Mouse (Mus musculus) neural tube, embryonic 12.5 days (tissue): ENCODE results near the gene Tmem59l. TPM values are rescaled to one million over a fixed set of nuclear protein-coding genes. Genes with fewer than 3 reads are reported as not detected.

Experiments
- ATAC-seq: fragments of 200-750 bp; cut with Nextera tagmentation; 2 replicates; pipeline ENCODE4 v1.8.0; 2017; ENCODE audit warnings: low read depth, mild to moderate bottlenecking, moderate TSS enrichment, moderate library complexity; ENCODE audit not compliant: low FRiP score
- H3K27ac ChIP-seq: fragments of 300-500 bp; sonication (generic); 2 replicates; pipeline ENCODE4 v1.5.1; 2016
- H3K27me3 ChIP-seq: fragments of 300-500 bp; sonication (generic); replicated peaks from 2 replicates; pipeline ENCODE4 v1.6.1; 2016; ENCODE audit warnings: mild to moderate bottlenecking
- H3K36me3 ChIP-seq: fragments of 300-500 bp; sonication (generic); 2 replicates; pipeline ENCODE4 v1.6.1; 2016; ENCODE audit warnings: mild to moderate bottlenecking
- H3K4me1 ChIP-seq: fragments of 300-500 bp; sonication (generic); 2 replicates; pipeline ENCODE4 v1.6.1; 2016
- H3K4me2 ChIP-seq: fragments of 300-500 bp; sonication (generic); replicated peaks from 2 replicates; pipeline ENCODE4 v1.6.1; 2016; ENCODE audit warnings: mild to moderate bottlenecking
- H3K4me3 ChIP-seq: fragments of 300-500 bp; sonication (generic); 2 replicates; pipeline ENCODE4 v1.5.1; 2016
- H3K9ac ChIP-seq: fragments of 300-500 bp; sonication (generic); 2 replicates; pipeline ENCODE4 v1.6.1; 2016; ENCODE audit warnings: mild to moderate bottlenecking
- H3K9me3 ChIP-seq: fragments of 300-500 bp; sonication (generic); 2 replicates; pipeline ENCODE4 v1.6.1; 2016; ENCODE audit warnings: mild to moderate bottlenecking
- WGBS: fragments of 180-500 bp; shearing (Covaris S2); methylation state at CpG from one replicate; pipeline ENCODE4 v1.1.7; 2016; 5-methylcytosine and 5-hydroxymethylcytosine counted together
- polyA plus RNA-seq: library from polyadenylated mRNA; unstranded; fragments of >200 nt; fragmentation: Nextera tagmentation; extraction: Ambion mirVana; gene quantifications from 2 replicates; pipeline ENCODE4 v1.2.1, GENCODE M21; 2016

Gene Tmem59l
- polyA plus RNA-seq, 1 experiment from 2014 or later = 37.9 TPM

- no peak overlapping the region for H3K27ac ChIP-seq
- WGBS = 74% methylated on average over 1 of the region's 1 CpGs
- no peak overlapping the region for H3K4me2 ChIP-seq
- no peak for ATAC-seq
- H3K36me3 ChIP-seq = peaks cover 3% of the 10 kb centered on the region; the same call in 1 of the 2 replicates
- H3K4me1 ChIP-seq = no peaks in the 10 kb centered on the region
- no peak overlapping the region for H3K4me3 ChIP-seq
- no peaks in the 10 kb centered on the region for H3K9me3 ChIP-seq
- no peak overlapping the region for H3K9ac ChIP-seq
- H3K27me3 ChIP-seq = no peaks in the 10 kb centered on the region
Measured at GRCm38 (mm10) chr8:70445988-70446387, 41.2 kb downstream of the Tmem59l start.

- no peak for ATAC-seq
- WGBS = 86% methylated on average over 4 of the region's 4 CpGs
- no peak overlapping the region for H3K27ac ChIP-seq
- no peak overlapping the region for H3K4me3 ChIP-seq
- H3K9ac ChIP-seq = no peak overlapping the region
- H3K4me1 ChIP-seq = peaks cover 10% of the 10 kb centered on the region
- H3K9me3 ChIP-seq = no peaks in the 10 kb centered on the region
- no peaks in the 10 kb centered on the region for H3K36me3 ChIP-seq
- H3K27me3 ChIP-seq = no peaks in the 10 kb centered on the region
- no peak overlapping the region for H3K4me2 ChIP-seq
Measured at GRCm38 (mm10) chr8:70443326-70443725, 43.8 kb downstream of the Tmem59l start.

- Histone ChIP-seq H3K4me3 (no peak overlapping the region), H3K27ac (no peak overlapping the region), H3K4me2 (no peak overlapping the region), H3K36me3 (no peaks in the 10 kb centered on the region), H3K9me3 (no peaks in the 10 kb centered on the region), H3K27me3 (no peaks in the 10 kb centered on the region), H3K4me1 (peaks cover 15% of the 10 kb centered on the region), H3K9ac (no peak overlapping the region)
- no peak for ATAC-seq
- WGBS = 69% methylated on average over 3 of the region's 3 CpGs
Measured at GRCm38 (mm10) chr8:70441565-70441964, 45.6 kb downstream of the Tmem59l start.

GRCm38 (mm10) chr8:70440246-70440645 lies 46.9 kb downstream of the Tmem59l start:
- Histone ChIP-seq H3K9ac (peak overlapping the region; percentile 71), H3K27me3 (no peaks in the 10 kb centered on the region), H3K9me3 (no peaks in the 10 kb centered on the region), H3K4me2 (peak overlapping the region; percentile 84), H3K36me3 (no peaks in the 10 kb centered on the region), H3K4me1 (peaks cover 15% of the 10 kb centered on the region), H3K4me3 (0 out of 2 replicates have a peak overlapping the region, but pooled peaks have one; percentile 67), H3K27ac (no peak overlapping the region)
- peak; percentile 19; the same call in 1 of the 2 replicates for ATAC-seq
- 45% methylated on average over 3 of the region's 3 CpGs for WGBS

- Histone ChIP-seq H3K4me2 (peak overlapping the region; percentile 84), H3K4me1 (peaks cover 15% of the 10 kb centered on the region), H3K27ac (0 out of 2 replicates have a peak overlapping the region, but pooled peaks have one; percentile 38), H3K36me3 (no peaks in the 10 kb centered on the region), H3K27me3 (no peaks in the 10 kb centered on the region), H3K4me3 (peak overlapping the region; percentile 67), H3K9me3 (no peaks in the 10 kb centered on the region), H3K9ac (peak overlapping the region; percentile 71)
- WGBS = 10% methylated on average over 7 of the region's 7 CpGs
- no peak for ATAC-seq
Measured at GRCm38 (mm10) chr8:70439848-70440179, 47.3 kb downstream of the Tmem59l start.

- H3K9ac ChIP-seq = peak within 1 kb of the TSS; percentile 71
- no peaks in the 10 kb centered on the region for H3K27me3 ChIP-seq
- H3K27ac ChIP-seq = peak within 1 kb of the TSS; percentile 38; the same call in 1 of the 2 replicates
- ATAC-seq = peak; percentile 97
- H3K4me3 ChIP-seq = peak within 1 kb of the TSS; percentile 67
- whole genome bisulfite sequencing = under 1% methylated on average over 70 of the region's 70 CpGs
- no peaks in the 10 kb centered on the region for H3K9me3 ChIP-seq
- no peaks in the 10 kb centered on the region for H3K36me3 ChIP-seq
- H3K4me1 ChIP-seq = peaks cover 15% of the 10 kb centered on the region
- H3K4me2 ChIP-seq = peak within 1 kb of the TSS; percentile 84
Measured at GRCm38 (mm10) chr8:70439055-70439847, 47.9 kb downstream of the Tmem59l start, which contains the start of gene Crtc1. Crtc1 (minus strand) TSS chr8:70439579.

- peak overlapping the region; percentile 84 for H3K4me2 ChIP-seq
- WGBS = 93% methylated on average over 2 of the region's 2 CpGs
- H3K9ac ChIP-seq = no peak overlapping the region
Measured at GRCm38 (mm10) chr8:70438423-70438822, 48.7 kb downstream of the Tmem59l start.

GRCm38 (mm10) chr8:70435156-70435555 lies 52.0 kb downstream of the Tmem59l start:
- WGBS = 94% methylated on average over 5 of the region's 5 CpGs
- H3K9me3 ChIP-seq = no peaks in the 10 kb centered on the region
- no peaks in the 10 kb centered on the region for H3K27me3 ChIP-seq
- no peak overlapping the region for H3K4me3 ChIP-seq
- no peak for ATAC-seq
- H3K9ac ChIP-seq = no peak overlapping the region
- no peak overlapping the region for H3K27ac ChIP-seq
- peaks cover 15% of the 10 kb centered on the region for H3K4me1 ChIP-seq
- no peak overlapping the region for H3K4me2 ChIP-seq
- no peaks in the 10 kb centered on the region for H3K36me3 ChIP-seq

More at GRCm38 (mm10) chr8:70438423-70438822, 48.7 kb downstream of the Tmem59l start:
- no peak for ATAC-seq
- H3K4me1 ChIP-seq = peaks cover 15% of the 10 kb centered on the region
- peak overlapping the region; percentile 67 for H3K4me3 ChIP-seq
- no peaks in the 10 kb centered on the region for H3K36me3 ChIP-seq
- H3K27ac ChIP-seq = no peak overlapping the region
- no peaks in the 10 kb centered on the region for H3K9me3 ChIP-seq
- no peaks in the 10 kb centered on the region for H3K27me3 ChIP-seq

Other genes starting within 250 kb of the Tmem59l start
- 94.3 and 99.6 TPM in 2 replicates for gene Homer3, start 204.5 kb downstream of the Tmem59l start, polyA plus RNA-seq
- 50.4 and 50.8 TPM in 2 replicates for gene Ddx49, start 184.9 kb downstream of the Tmem59l start, polyA plus RNA-seq
- gene Cope, start 184.8 kb downstream of the Tmem59l start, polyA plus RNA-seq = 266 and 267 TPM in 2 replicates
- 13.7 and 16.4 TPM in 2 replicates for gene Cers1, start 171.6 kb downstream of the Tmem59l start, polyA plus RNA-seq
- gene Gdf1, start 157.5 kb downstream of the Tmem59l start, polyA plus RNA-seq = 2.3 and 3.9 TPM in 2 replicates
- 29.4 and 31.3 TPM in 2 replicates for gene Upf1, start 134.1 kb downstream of the Tmem59l start, polyA plus RNA-seq
- 0.42 and 0.68 TPM in 2 replicates for gene Comp, start 113.8 kb downstream of the Tmem59l start, polyA plus RNA-seq
- gene Crtc1, start 47.8 kb downstream of the Tmem59l start, polyA plus RNA-seq = 22.3 and 24.6 TPM in 2 replicates
- 20.4 and 22.5 TPM in 2 replicates for gene Klhl26, start 10.4 kb downstream of the Tmem59l start, polyA plus RNA-seq
- gene Crlf1, start 5.8 kb upstream of the Tmem59l start, polyA plus RNA-seq = 1.9 and 4.5 TPM in 2 replicates
- 123 and 135 TPM in 2 replicates for gene Rex1bd, start 19.4 kb upstream of the Tmem59l start, polyA plus RNA-seq
- 766 and 781 TPM in 2 replicates for gene Uba52, start 23.4 kb upstream of the Tmem59l start, polyA plus RNA-seq
- 349 and 353 TPM in 2 replicates for gene Fkbp8, start 40.4 kb upstream of the Tmem59l start, polyA plus RNA-seq
- gene Kxd1, start 40.6 kb upstream of the Tmem59l start, polyA plus RNA-seq = 45.5 and 50.3 TPM in 2 replicates
- 17.8 and 19.5 TPM in 2 replicates for gene Ell, start 52.1 kb upstream of the Tmem59l start, polyA plus RNA-seq
- 116 TPM in 2 replicates for gene Isyna1, start 107.0 kb upstream of the Tmem59l start, polyA plus RNA-seq
- gene Ssbp4, start 121.5 kb upstream of the Tmem59l start, polyA plus RNA-seq = 139 and 144 TPM in 2 replicates
- gene Lrrc25, start 128.8 kb upstream of the Tmem59l start, polyA plus RNA-seq = 0.68 and 1.3 TPM in 2 replicates
- gene Gdf15, start 145.1 kb upstream of the Tmem59l start, polyA plus RNA-seq = 0.14 TPM in 1 of 2 replicates, not detected in the other
- 181 and 188 TPM in 2 replicates for gene Pgpep1, start 173.0 kb upstream of the Tmem59l start, polyA plus RNA-seq
- 264 and 277 TPM in 2 replicates for gene Lsm4, start 185.9 kb upstream of the Tmem59l start, polyA plus RNA-seq
- gene Jund, start 211.6 kb upstream of the Tmem59l start, polyA plus RNA-seq = 248 and 267 TPM in 2 replicates
- 0.06 and 0.16 TPM in 2 replicates for gene Iqcn, start 216.1 kb upstream of the Tmem59l start, polyA plus RNA-seq
- gene Gm3336, start 231.2 kb upstream of the Tmem59l start, polyA plus RNA-seq = not detected in 2 replicates
- gene Pde4c, start 236.4 kb upstream of the Tmem59l start, polyA plus RNA-seq = 0.19 and 0.41 TPM in 2 replicates